Mouse (Mus musculus) right cerebral cortex, postnatal 4 days (tissue): ENCODE measurements around the gene Cstf1.

ENCODE experiments used
- DNase-seq: peaks from one replicate; pipeline ENCODE4 v3.0.0-alpha.2; 2022

Gene Cstf1

DNA sequence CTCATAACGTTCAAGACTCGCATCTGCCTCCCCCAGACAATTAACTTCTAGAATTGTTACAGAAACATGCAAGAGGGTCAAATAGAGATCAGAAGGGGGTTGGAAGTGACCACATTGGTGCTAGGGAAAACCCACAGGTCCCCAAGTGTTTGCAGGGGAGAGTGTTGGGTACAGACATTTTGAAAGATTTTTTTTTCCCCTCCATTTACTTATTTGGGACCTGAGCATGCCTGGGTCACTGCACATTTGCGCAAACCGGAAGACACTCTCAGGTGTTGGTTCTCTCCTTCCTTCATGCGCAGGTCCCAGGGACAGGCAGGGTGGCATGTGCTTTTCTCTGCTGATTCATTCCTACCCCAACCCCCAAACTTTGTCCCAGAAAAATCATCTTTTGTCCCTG, 46.4 kb downstream of the Cstf1 start:
- no peak for DNase-seq

DNA sequence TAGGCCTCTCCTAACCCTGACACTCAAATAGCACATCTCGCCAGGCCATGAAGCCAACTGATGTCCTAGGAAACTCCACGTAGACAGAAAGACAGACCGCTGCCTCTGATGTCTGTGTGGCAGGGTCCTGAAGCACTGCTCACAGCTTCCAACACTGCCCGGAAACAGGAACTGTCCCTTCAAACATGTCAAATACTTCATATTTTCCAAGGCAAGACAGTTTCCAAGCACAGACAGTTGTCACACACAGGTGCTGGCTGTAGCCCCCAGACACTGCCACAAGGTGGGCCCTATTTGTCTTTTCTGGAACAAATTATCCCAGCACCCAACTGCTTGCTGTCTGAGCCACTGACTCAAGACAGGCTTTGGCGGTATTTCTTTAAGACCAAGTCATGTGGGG, 47.7 kb downstream of the Cstf1 start:
- DNase-seq = no peak

DNA sequence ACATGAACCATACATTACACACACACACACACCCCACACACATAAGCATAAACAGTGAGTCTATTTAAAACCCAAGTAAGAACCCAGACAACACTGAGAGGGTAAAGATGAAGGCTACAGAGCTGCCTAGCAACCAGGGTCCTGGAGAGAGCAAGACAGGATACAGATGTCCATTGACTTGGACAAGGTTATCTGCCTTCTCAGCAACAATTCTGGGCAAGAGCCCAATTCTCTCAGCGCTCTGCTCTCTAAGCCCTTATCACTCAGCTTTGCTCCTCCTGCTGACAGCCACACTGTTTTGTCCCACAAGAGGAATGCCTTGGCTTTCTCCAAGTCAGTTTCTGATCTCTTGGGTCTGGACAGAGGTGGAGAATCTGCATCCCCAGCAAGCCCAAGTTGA, 60.1 kb downstream of the Cstf1 start:
- no peak for DNase-seq
